Mouse (Mus musculus) myocyte (in vitro differentiated cells): ENCODE measurements around the gene Chn2.

Experiments
- MAX ChIP-seq: IDR thresholded peaks from one replicate; pipeline ENCODE4 v1.6.1; 2011; ENCODE audit warnings: low read depth, mild to moderate bottlenecking, control low read depth
- MYOG ChIP-seq, 3 experiments: IDR thresholded peaks; one replicate each; pipeline ENCODE4 v1.6.1; 2011; ENCODE audit warnings: control low read depth in 2 of 3, low read depth in 2 of 3, mild to moderate bottlenecking in 2 of 3; ENCODE audit not compliant: insufficient read length in 2 of 3, control insufficient read depth in 1 of 3, insufficient read depth in 1 of 3

DNA sequence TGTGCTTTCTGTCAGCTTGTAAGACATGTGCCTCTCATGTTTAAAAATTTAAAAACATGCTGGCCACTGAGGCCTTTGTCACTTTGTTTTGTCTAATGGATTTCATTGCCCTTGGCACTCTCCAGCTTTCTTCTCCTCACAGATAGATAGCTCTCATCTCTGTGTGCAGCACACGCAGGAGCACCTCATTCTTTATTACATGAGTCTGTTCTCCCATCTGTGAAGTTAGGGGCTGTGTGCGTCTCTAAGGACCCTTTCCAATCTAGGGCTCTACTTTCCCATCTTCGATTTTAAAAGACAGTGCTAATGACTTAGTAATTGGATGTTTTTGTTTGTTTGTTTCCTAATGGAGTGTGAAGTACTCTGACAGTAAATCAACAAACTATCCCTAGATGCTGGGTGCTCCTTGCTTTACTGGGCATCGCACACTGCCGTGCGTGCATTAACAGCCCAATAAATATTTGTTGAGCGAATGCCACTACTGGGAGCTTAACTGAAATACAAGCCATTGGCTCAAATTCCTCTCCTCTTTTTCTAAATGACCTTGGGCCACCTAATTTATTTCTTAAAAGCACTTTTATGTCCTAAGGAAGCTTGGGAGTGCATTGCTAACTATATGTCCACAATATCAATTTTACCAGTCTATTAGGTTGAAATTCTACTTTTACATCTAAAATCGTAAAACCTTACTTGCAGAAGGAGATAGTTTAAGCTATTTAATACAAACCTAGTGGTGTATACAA lies 136.3 kb downstream of the Chn2 start:
- TF ChIP-seq MAX (no peak), MYOG (IDR thresholded peaks at IDR 0.05; ENCODE audit: control insufficient read depth in 1 of 3, insufficient read depth in 1 of 3, insufficient read length in 2 of 3, low read depth in 2 of 3) (no peak)
